Mouse (Mus musculus) cerebellum, postnatal 10 days (tissue): Measurements from ENCODE around the gene Cdk19.
"Not testable (repeated sequence)": the region's sequence is repeated elsewhere in the genome, so short reads cannot be mapped to it uniquely, and the experiment has no call there.

Source experiments
- DNase-seq, 2 experiments: peaks; one replicate each; pipeline ENCODE4 v3.0.0; 2021; ENCODE audit warnings: mixed read lengths in 2 of 2

Gene Cdk19

DNA sequence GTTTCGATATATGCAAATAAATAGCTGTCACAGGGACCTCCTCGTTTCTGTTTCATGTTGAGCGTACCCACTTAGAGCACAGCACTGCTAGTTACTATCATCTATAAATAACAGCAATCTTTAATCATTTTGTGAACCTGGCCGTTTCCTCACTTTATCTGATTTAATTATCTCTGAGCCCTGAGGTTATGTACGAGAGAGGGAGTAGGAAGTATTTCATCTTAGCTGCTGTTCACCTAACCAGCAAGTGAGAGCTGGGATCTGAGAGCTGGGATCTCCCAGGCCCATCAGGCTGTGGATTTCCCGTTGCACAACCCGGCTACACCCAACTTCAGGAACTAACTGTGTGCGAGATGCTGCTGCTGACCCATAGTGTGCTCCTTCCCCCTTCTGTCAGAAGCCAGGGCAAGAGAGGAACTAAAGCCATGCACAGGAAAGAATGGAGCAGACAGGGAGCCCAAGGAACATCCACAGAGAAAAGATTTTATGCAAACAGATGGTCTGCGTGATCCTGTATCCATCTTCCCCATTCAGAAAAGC is 186.3 kb downstream of the Cdk19 start:
- no peak for DNase-seq

DNA sequence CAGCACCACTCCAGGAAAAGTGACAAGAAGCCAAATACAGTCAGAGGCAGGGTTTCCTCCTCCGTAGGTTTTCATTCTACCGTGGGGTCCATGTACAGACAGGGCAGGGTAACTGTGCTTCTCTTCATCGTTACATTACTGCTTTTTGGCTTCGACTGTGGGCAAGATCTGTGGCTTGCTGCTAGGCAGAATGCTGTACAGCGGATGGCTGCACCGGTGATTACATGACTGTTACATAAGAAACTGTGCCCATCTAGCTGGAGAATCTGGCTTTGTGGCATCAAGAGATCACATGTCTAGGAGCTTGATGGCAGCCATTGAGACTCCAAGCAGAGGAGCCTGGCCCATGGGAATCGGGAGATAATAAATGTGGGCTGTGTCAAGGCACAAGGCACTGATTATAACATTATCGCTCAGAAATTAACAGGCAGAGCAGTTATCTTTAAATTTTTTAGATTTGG is 187.0 kb downstream of the Cdk19 start:
- no peak for DNase-seq

DNA sequence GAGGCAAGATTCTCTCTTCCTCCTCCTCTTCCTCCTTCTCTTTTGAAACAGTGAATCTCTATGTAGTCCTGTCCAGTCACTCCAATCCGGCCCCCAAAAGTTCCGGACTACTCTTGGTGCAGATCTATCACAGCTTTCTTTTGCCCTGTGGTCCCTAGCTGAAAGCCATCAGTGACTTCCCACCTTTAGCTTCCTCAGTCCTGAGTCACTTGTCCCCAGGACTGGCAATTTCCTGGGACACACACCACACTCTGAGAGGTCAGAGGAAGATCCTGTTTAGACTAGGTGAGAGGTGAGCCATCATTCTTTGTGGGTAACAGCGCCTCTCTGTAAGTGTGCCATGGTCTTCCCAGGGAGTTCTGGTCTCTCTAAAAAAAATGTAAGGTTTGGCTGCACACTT is 187.6 kb downstream of the Cdk19 start:
- DNase-seq, result no peak

GRCm38 (mm10) chr10:40527573-40527972 is 188.2 kb downstream of the Cdk19 start:
- no peak for DNase-seq

DNA sequence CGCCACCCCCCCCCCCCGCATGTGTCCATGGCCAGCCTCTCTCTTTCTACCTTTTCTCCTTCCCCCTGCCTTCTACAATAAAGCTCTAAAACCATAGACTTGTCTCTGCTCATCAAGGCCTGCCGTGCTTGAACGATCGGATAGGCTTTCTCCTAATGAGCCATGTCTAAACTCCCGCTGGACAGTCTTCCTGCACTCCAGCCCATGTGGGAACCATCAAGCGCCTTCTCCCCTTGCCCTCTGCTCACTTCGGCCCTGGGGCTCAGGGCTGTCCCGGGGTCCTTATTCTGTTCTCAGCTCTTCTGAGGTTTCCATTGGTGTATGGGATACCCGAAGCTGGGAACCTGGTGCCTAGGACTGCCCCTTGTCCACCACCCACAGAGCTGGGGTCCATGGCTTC is 189.3 kb downstream of the Cdk19 start:
- DNase-seq, result no peak

- peak; percentile 68 to 70 for DNase-seq
Observed at GRCm38 (mm10) chr10:40529617-40530016, 190.3 kb downstream of the Cdk19 start.

DNA sequence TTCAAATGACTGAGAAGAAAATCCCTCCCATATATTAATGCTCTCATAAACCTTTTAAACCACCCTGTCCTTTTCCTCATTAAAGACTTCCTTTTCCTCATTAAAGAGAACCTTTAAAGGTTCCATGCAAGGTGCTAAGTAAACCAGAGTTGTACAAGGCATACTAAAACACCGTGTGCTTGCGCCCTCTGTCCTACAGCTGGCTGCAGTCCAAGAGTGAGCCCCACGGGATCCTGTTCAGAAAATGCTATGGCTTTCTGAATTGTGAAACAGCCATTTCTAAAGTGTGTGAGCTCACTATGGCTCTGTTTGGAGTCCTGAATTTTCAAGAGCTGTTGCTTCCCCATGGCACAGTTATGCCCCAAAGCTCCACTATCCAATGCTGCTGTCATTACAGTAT is 191.3 kb downstream of the Cdk19 start:
- DNase-seq, result no peak

GRCm38 (mm10) chr10:40532586-40532985 is 193.2 kb downstream of the Cdk19 start:
- DNase-seq, result not testable (repeated sequence)
